Mouse (Mus musculus): Measurements from ENCODE around the gene Dnajc21.

The Dnajc21 gene

GRCm38 (mm10) chr15:10436893-10437292 is 33.4 kb downstream of the Dnajc21 start:
- no peak for DNase-seq

- no peak for DNase-seq
Observed at GRCm38 (mm10) chr15:10426545-10427266, 43.6 kb downstream of the Dnajc21 start.

- no peak for DNase-seq
Observed at GRCm38 (mm10) chr15:10426124-10426523, 44.2 kb downstream of the Dnajc21 start.

GRCm38 (mm10) chr15:10421785-10422144 is 48.6 kb downstream of the Dnajc21 start:
- no peak for DNase-seq

- no peak for DNase-seq
Observed at GRCm38 (mm10) chr15:10421138-10421784, 49.1 kb downstream of the Dnajc21 start.

- no peak for DNase-seq
Observed at GRCm38 (mm10) chr15:10413656-10414055, 56.7 kb downstream of the Dnajc21 start.

- no peak for DNase-seq
Observed at GRCm38 (mm10) chr15:10410881-10411280, 59.4 kb downstream of the Dnajc21 start.

GRCm38 (mm10) chr15:10409842-10410241 is 60.5 kb downstream of the Dnajc21 start:
- no peak for DNase-seq

- peak; percentile 13 to 69 for DNase-seq
Observed at GRCm38 (mm10) chr15:10400415-10400814, 69.9 kb downstream of the Dnajc21 start.

GRCm38 (mm10) chr15:10399795-10400194 is 70.5 kb downstream of the Dnajc21 start:
- peak; percentile 79 to 92 for DNase-seq

Data from kidney, postnatal 36 days (tissue).